Mouse (Mus musculus) right cerebral cortex, postnatal 36 days (tissue): ENCODE results near the gene Kcnd3.
A peak's percentile ranks its signal among the peaks of the same experiment; 100 is the strongest.
"Not testable (repeated sequence)": the region's sequence is repeated elsewhere in the genome, so short reads cannot be mapped to it uniquely, and the experiment has no call there.

ENCODE experiments used
- DNase-seq, 2 experiments: peaks; one replicate each; pipeline ENCODE4 v3.0.0; 2022; ENCODE audit warnings: low spot score in 2 of 2, mixed read lengths in 1 of 2

Kcnd3 gene

GRCm38 (mm10) chr3:105697148-105697441, 245.0 kb downstream of the Kcnd3 start:
- no peak for DNase-seq

- no peak for DNase-seq
Measured at GRCm38 (mm10) chr3:105698311-105698710, 246.2 kb downstream of the Kcnd3 start.

- DNase-seq: no peak
Measured at GRCm38 (mm10) chr3:105699241-105699933, 247.3 kb downstream of the Kcnd3 start.

- DNase-seq: not testable (repeated sequence)
Measured at GRCm38 (mm10) chr3:105700786-105701185, 248.7 kb downstream of the Kcnd3 start.

GRCm38 (mm10) chr3:105701399-105701798, 249.3 kb downstream of the Kcnd3 start:
- DNase-seq: no peak

- no peak for DNase-seq
Measured at GRCm38 (mm10) chr3:105703571-105703970, 251.4 kb downstream of the Kcnd3 start.

GRCm38 (mm10) chr3:105704031-105705008, 252.2 kb downstream of the Kcnd3 start, which contains the start of gene Inka2:
TSS of gene Inka2 (plus strand) at chr3:105704599.
- peak; percentile 75 to 85 for DNase-seq

GRCm38 (mm10) chr3:105705061-105705549, 253.0 kb downstream of the Kcnd3 start:
- peak; percentile 82 to 83 for DNase-seq

- DNase-seq: no peak
Measured at GRCm38 (mm10) chr3:105705561-105705960, 253.4 kb downstream of the Kcnd3 start.

GRCm38 (mm10) chr3:105706366-105707020, 254.4 kb downstream of the Kcnd3 start:
- peak in 1 of 2 experiments; percentile 83 for DNase-seq

- no peak for DNase-seq
Measured at GRCm38 (mm10) chr3:105707590-105707989, 255.5 kb downstream of the Kcnd3 start.

- peak in 1 of 2 experiments; percentile 58 for DNase-seq
Measured at GRCm38 (mm10) chr3:105710246-105710645, 258.1 kb downstream of the Kcnd3 start.

- DNase-seq: no peak
Measured at GRCm38 (mm10) chr3:105711741-105712140, 259.6 kb downstream of the Kcnd3 start.

GRCm38 (mm10) chr3:105712827-105713226, 260.7 kb downstream of the Kcnd3 start:
- DNase-seq: no peak

- DNase-seq: no peak
Measured at GRCm38 (mm10) chr3:105714091-105714819, 262.1 kb downstream of the Kcnd3 start.

GRCm38 (mm10) chr3:105714820-105715167, 262.7 kb downstream of the Kcnd3 start:
- DNase-seq: no peak

- peak in 1 of 2 experiments; percentile 70 for DNase-seq
Measured at GRCm38 (mm10) chr3:105716353-105717000, 264.3 kb downstream of the Kcnd3 start.

GRCm38 (mm10) chr3:105717856-105718555, 265.9 kb downstream of the Kcnd3 start:
- DNase-seq: peak in 1 of 2 experiments; percentile 29

GRCm38 (mm10) chr3:105718746-105719145, 266.6 kb downstream of the Kcnd3 start:
- DNase-seq: no peak

GRCm38 (mm10) chr3:105719979-105720378, 267.8 kb downstream of the Kcnd3 start:
- DNase-seq: peak in 1 of 2 experiments; percentile 21
